Mouse (Mus musculus) adrenal gland, postnatal 36 days (tissue): ENCODE results near the gene Acadvl. TPM values are rescaled to one million over a fixed set of nuclear protein-coding genes. Genes with fewer than 3 reads are reported as not detected.
"Not testable (repeated sequence)": the region's sequence is repeated elsewhere in the genome, so short reads cannot be mapped to it uniquely, and the experiment has no call there.

Source experiments
- DNase-seq, 2 experiments: peaks; one replicate each; pipeline ENCODE4 v3.0.0; 2021; ENCODE audit warnings: mixed read lengths in 1 of 2
- total RNA-seq, 2 experiments: library from RNA; stranded (reverse); gene quantifications; 2 replicates each; pipeline ENCODE4 v1.2.3; 2021

Gene Acadvl
- total RNA-seq, 2 experiments from 2014 or later = 543 to 557 TPM

DNA sequence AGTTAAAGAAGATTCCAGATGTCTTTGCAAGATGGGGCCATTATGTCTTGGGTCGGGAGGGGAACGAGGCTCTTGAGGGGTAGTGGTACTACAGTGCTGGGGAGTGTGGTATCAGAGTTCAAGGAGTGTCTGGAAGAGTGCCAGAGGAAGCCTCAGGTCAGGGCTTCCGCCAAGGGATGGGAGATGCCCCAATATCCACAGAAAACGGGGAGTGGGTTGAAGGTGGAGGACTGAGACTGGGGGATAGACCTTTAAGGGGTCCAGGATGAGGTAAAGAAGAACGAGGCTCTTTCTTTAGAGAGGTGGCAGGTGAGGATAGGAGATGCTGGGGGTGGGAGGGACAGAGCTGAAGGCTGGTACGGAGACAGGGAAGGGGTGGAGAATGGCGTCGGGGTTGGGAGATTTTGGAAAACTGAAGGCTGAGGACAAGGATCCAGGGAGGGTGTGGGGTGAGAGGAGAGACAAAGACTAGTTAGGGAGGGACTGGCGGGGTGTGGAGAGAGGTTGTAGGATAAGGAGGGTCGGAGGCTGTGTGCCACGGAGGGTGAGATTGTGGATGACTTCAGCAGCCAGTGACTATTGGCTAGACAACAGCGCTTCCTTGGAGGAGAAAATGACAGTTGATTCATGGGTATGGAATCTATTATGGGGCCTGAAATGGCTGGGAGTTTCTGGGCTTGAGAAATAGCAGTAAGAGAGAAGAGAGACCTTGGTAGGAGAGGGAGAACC is 13.4 kb upstream of the Acadvl start:
- no peak for DNase-seq

DNA sequence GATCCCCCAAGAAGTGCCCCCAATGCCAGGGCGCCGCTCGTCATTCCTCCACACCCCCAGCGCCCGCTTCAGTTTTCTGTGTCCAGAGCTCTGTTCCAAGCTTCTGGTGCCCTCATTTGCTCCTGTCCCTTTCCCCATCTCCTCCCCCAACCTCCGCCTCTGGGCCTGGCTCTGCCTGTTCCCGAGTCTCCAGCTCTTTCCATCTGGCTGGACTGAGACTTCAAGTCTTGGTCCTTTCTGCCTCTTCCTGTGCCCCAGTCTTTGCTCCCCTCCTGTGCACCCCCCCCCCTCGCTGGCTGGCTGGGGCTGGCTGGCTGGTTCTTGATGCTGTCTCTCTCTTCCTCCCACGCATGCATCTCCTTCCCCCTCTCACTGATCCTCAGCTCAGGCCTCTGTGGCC is 12.2 kb upstream of the Acadvl start:
- DNase-seq = no peak

DNA sequence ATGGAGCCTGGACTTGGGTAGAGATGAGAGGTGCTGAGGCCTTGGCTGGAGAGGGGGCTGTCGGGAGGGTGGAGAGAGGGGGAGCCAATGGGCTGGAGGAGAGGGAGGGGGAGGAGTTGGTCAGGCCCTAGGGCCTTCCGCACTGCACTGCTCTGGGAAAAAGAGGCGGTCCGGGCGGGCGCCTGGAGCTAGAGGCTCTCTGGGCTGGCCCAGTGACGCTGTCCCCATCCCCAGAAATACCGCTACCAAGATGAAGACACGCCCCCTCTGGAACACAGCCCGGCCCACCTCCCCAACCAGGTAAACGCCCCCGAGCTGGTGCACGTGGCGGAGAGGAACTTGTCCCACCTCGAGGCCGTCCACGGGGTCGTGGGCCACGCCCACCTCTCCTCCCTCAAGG is 11.5 kb upstream of the Acadvl start:
- DNase-seq = peak in 1 of 2 experiments; percentile 65

DNA sequence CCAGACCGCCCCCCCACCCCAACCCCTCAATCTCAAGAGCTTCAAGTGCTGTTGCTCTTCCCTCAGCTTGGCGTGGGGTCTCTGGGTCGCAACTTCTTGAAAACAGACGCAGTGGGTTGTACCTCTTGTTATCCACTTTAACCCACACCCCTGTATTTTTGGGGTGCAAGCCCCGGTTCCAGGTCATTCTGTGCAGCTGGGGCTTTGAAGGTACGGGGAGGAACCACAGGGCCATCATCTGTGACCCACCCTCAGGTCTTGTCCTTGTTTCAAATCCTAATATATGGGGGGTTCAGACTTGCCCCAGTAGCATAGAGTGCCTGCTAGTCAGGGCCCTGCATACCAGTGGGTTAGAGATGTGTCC is 8.9 kb upstream of the Acadvl start:
- DNase-seq = no peak

DNA sequence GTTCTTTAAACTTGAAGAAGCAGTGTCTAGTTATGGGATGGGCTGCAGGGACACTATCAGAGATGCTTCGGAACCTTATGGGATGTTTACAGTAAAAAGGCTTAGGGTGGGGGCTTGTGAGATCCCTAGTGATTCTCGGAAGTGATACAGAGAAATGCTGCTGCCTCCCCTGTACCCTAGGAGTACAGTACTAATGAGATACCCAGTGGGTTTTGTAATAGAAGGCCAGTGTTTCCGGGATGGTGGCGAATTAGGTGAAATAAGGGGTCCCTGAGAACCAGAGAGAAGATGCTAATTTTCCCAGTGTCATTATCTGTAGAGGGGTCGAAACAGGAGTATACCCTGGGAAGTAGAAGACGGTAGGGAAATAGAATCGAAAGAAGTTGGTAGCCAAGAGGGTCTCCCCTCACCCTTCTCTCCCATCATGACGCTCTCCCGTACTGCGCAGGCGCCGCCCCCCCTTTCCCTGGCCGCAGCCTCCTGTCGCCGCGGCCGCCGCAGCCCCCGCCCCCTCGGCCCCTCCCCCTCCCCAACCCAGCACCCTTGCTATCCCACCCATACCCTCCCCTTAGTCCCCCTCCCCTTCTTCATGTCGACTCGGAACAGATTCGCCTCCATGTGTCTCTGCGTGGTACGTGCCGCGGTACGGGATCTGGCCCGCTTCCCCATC is 8.4 kb upstream of the Acadvl start:
- DNase-seq = peak in 1 of 2 experiments; percentile 62

DNA sequence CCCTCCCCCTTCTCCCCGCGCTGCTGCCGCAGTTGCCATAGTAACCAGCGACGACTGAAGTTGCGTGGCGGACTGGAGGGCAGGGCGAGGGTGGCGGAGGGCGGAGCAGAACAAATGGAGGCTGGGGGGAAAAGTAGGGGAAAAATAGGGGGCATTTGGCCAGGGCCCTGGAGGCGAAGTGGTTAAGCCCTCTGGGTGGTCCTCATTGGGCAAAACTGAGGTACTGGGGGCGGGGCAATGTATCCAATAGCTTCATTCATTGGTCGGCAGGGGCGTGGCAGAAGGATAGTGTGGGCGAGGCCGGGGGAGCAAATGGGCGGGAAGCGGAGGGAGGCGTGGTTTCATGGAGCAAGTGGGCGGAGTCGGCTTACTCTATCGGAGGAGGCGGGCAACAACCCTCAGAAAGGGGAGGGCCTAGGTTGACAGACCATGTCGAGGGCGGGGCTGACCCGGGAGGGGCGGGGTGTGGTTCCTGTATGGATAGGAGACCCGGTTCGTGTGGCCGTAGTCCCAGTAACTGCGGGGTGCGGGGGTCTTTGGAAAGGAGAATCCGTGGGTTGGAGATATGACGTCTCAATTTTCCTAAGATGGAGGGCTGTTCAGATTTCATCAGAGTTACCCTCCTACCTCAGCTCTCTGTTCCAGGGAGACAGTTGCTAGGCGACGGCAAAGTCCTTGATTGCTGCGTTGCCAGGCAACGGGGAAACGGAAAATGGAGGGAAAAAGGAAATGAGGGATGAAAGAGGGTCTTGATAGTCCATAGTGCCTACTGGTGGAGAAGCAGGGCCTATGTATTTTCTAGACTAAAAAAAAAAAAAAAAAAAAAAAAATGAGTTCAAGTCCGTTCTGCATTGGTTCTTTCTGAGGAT is 6.3 kb upstream of the Acadvl start:
- DNase-seq = peak; percentile 96 to 97

DNA sequence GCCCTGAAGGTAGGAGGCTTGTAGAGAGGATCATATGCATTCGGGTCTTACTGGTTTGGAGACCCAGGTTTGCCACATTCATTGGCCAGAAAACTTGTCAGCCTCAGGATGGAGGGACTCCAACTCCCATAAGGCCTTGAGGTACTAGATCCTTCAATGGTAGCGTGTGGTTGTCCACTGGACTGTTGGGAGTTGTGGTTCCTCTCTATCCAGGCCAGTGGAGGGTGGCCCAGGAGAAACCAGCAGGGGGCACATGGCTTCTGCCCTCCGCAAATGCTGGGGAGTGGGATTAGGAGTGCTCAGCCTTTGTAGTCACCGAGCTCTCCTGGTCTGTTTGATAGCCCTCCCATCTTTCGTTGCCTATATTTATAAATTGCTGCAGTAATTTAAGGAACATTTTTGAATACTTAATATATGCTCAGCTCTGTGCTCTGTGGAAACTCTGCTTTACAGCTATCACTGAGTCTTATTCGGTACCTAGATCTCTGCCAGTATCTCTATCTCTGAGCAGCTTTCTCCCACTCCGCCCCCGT is 5.6 kb upstream of the Acadvl start:
- peak; percentile 67 to 76 for DNase-seq

DNA sequence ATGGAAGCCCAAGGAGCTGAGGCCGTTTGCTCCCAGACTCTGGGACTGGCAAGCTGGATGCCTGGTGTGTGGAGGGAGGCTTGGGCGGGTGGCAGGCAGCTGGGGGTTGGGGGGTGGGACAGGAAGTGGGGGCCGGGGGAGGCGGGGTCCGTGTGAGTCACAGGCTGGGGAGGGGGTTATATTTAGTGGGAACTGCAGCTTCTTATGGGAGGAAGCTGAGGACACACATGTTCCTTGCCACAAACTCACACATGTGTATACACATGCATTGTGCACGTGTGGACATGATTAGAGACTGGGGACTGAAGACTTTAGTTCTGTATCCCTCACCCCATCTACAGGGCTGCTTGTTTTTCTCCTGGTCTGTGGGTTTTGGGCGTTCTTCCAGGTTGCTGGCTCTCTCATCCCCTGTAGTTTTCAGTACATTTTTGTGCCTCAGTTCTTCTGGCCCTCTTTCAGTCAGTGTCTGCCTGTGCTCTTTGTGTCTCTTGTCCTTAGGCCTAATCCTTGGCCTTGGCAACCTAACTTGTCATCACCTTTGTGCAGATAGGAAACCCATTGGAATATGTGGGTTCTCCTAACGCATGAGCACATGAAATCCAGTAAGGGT is 4.9 kb upstream of the Acadvl start:
- DNase-seq = no peak

DNA sequence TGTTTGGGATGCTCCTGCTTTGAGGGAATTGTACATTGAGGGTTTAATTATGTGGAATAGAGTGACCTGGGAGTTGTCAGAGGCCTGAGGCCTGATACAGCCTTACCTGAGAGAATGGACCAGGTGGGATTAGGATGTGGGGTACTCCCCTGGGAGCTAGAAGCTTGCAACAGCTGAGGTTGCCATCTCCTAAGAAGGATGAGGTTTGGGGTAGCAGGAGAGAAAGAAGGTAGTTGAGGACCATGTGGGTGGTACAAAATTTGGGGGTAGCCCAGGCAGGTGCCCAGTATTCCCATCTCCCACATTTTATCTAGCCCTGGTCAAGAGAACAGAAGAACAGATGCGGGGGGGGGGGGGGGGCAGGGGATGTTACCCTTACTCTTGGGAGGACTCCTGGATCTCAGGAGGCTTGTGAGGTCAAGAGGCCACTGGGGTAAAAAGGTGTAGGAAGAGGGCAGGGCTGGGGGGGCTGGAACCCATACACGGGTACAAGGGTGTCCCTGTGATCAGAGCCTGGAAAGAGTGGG is 4.3 kb upstream of the Acadvl start:
- DNase-seq = no peak

DNA sequence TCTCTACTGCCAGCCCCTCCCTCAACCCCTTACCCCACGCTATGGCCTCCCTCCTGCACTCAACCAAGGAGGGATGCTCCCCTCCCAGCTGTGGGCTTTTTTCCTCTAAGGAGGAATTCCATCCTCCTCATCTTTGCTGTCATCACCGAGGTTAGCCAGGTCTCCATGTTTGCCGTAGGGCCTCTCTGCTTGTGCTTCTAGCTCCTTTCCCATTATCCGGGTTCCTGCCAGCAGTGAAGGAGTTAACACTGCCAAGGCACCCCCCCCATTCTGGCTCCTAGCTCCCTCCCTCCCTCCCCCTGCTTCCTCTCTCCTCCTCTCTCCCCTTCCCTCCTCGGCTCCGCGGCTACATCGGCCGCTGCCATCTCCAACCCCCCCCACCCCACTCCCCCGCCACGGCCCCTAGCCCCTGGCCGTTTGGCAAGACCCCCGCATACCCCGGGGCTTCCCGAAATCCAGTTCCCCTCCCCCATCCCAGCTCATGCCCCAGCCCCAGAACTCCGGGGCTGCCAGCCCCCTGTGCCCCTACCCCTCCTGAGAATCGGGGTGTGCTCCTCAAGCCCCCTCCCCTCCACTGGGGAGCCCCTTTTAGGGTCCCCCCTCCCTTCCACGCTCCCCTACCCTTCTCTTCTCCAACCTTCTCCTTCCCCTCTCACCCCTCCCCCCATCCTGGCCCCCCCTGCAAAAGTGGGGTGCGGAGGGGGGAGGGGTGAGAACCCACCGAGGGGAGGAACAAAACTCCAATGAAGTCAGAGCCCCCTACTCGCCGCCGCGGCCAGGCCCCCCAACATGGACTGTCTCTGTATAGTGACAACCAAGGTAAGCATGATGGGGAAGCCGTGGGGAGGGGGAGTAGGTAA is 3.1 kb upstream of the Acadvl start:
- DNase-seq = peak in 1 of 2 experiments; percentile 70

DNA sequence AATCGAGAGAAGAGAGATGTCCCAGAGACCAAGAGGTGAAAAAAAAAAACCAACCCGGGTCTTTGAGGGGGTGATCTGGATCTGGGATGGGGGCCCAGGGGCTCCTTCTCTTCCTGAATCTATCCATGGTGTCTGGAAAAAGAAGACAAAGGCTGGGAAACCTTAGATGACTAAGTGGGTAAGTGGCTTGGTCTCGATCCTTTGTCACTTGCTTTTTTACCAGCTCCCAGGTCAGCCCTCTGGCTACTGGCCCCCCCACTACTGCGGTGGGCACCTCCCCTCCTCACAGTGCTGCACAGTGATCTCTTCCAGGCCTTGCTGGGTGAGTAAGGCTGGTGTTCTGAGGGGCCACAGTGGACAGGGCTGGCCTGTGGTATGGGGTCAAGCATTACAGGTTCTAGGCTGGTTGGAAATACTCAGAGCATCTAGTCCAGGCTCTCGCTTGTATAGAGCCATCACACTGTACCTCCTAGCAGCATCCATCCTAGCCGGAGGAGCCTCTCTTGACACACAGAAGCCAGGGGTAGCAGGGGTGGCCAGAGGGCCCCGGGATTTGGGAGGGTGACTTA is 2.1 kb upstream of the Acadvl start:
- no peak for DNase-seq

DNA sequence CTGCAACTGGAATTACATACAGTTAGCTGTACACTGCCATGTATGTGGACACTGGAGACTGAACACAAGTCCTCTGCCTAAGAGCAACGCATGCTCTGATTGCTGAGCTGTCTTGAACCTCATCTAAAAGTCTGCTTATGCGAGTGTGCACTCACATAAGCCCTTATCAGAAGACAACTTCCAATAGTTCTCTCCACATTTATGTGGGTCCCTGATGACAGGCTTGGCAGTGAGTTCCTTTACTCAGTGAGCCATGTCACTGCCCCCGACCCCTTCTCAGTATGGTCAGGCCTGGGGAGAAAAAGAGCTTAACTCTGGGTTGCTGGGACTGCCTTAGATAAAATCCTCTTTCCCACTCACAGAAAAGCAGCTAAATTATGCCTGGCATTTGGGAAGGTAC is 1.5 kb upstream of the Acadvl start, which contains the start of gene Dlg4:
Gene Dlg4, plus strand, starts transcription at position 274 of the 400 bp plus-strand sequence.
- DNase-seq = no peak

DNA sequence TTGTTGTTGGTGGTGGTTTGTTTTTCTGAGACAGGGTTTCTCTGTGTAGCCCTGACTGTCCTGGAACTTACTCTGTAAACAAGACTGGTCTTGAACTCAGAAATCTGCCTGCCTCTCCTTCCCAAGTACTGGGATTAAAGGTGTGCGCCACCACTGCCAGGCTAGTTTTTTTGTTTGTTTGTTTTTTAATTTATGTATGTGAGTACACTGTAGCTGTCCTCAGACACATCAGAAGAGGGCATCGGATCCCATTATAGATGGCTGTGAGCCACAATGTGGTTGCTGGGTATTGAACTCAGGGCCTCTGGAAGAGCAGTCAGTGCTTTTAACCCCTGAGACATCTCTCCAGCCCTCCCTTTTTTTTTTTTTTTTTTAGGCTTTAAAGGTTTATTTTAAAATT is 966 bp upstream of the Acadvl start:
- DNase-seq = not testable (repeated sequence)

DNA sequence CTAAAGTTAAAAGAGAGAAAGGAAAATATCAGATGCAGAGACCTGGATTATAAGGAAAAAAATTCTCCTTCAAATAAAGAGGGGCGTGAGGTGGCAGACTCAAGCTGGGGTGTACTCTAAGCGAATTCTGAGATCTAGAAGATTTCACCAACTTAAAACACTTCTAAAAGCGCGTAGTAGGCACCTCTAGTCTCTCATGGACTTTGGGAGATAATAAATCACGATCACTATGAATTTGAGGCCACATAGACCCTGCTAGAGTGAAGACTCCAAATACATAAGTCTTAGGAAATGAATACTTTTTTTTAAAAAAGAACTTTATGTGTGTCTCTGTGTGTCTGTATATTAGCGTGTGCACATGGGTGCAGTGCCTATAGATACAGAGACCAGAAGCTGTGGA is 466 bp upstream of the Acadvl start:
- DNase-seq = no peak

DNA sequence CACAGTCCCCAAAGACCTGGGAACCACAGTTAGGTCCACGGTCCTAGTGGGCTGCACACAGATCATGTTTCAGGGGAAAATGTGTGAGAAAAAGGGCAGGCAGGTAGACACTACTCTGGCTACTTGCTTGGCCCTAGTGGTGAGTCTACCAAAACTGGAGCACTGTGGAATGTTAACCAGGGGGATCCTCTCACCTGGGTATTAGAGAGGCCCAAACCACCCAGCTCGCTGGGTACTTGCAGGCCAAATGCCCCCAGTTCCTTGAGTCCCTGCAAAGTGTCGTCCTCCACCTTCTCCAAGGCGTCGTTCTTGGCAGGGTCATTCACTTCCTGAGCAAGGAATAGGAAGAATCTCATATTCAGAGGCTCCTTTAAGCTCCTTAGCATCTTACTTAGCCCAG is 1.2 kb downstream of the Acadvl start:
- DNase-seq = no peak

DNA sequence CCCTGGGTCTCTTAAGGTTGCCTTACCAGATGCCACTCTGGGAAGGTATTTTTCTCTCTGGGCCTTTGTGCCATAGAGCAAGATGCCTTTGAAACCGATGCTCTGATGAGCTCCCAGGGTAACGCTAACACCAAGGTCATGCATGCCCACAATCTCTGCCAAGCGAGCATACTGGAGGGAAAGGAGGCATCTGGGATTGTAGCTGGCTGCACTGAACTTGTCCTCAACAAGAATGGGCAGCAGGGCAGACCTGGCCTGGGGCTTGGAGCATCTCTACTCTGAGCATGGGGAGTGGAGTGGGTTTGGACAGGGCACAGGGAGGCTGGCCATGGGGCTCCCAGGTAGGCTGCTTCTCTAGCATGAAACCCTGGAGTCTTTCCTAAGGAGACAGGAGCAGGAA is 1.8 kb downstream of the Acadvl start:
- DNase-seq = no peak

DNA sequence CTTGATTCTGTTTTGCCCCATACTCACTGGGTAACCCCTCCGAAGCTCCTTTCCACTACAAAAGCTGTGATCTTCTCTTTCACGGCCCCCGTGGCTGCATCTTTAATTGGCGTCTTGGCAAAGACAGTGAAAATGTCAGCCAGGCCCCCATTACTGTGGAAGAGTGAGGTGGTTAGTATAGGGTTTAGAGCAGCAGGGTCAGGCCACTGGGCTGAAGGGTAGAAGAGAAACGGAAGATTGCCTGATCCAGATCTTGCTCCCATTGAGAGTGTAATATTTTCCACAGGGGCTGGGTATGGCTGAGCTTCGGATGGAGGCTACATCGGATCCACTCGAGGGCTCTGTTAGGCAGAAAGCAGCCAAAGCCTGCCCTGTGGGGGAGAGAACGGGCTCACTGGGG is 2.3 kb downstream of the Acadvl start:
- no peak for DNase-seq

DNA sequence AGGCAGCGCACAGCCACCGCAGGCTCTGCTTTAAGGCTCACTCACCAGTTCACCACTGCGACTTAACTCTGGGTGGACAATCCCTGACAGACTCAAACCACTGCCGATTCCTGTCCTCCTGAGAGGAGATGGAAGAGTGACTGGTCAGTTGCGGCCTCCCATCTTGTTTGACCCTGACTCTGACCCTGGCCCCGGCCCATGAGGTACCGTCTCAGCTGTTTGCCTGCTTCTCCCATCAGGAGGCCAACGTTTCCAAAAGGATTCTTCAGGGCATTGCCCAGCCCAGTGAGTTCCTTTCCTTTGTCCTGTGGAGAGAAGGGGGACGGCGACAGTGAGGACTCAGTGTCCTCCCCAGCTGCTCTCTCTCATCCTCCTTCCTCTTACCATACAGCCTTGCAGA is 4.2 kb downstream of the Acadvl start:
- DNase-seq = no peak

DNA sequence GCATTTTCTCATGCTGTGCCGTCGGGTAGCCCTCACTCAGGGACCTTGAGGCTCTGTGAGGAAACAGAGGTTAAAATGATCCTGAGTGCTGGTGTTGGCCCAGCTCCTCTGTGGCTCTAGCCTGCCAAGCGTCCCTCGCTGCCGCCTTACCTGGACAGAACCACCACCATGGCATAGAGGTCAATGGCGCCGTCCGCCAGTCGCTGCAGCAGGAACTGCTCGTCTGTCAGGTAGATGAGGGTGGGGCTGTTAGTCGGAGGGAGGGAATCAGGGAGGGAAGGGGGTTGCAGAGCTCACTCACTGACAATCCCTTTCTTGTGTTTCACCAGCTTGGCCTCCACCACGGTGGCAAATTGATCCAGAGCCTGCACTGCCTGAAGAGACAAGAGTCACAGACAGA is 4.7 kb downstream of the Acadvl start:
- DNase-seq = no peak

DNA sequence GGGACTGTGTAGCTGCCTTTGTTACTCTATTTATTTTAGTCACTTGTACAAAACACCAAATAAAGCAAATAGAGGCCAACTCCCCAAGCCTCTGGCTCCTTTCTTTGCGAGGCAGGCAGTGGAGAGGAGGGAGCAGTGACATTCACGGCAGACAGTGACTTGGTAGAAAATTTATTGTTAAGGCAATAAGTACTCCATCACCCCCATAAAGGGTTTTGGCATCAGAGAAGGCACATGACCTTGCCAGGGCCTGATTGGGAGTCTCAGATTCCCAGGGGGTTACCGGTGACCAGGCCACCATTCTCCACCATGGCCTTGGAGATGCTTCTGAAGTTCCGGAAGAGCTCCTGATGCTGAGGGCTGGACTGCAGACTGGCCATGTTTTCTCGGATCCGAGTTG is 5.2 kb downstream of the Acadvl start:
- DNase-seq = peak in 1 of 2 experiments; percentile 39

DNA sequence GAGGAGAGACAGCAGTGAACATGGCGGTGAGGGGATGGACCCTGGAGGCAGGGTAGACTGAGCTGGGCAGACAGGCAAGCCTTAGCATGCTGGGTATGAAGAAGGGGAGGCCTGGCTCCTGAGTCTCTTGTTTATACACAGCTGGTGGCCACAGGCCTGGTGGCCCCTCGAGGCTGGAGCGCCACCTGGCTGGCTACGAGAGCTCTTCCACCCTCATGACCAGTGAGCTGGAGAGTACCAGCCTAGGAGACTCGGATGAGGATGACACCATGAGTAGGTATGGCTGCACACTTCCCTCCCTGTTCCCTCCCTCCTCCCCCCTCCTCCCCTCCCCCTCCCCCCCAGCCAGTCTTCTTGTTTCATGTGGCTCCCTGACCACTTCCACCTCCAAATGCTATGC is 9.7 kb downstream of the Acadvl start:
- no peak for DNase-seq
